Mouse (Mus musculus): ENCODE results near the gene Dnaic1. TPM values are rescaled to one million over a fixed set of nuclear protein-coding genes. Genes with fewer than 3 reads are reported as not detected.
A peak's percentile ranks its signal among the peaks of the same experiment; 100 is the strongest.
"Not testable (repeated sequence)": the region's sequence is repeated elsewhere in the genome, so short reads cannot be mapped to it uniquely, and the experiment has no call there.

Gene Dnaic1
- polyA plus RNA-seq, 1 experiment from 2014 or later = 1.0 TPM

DNA sequence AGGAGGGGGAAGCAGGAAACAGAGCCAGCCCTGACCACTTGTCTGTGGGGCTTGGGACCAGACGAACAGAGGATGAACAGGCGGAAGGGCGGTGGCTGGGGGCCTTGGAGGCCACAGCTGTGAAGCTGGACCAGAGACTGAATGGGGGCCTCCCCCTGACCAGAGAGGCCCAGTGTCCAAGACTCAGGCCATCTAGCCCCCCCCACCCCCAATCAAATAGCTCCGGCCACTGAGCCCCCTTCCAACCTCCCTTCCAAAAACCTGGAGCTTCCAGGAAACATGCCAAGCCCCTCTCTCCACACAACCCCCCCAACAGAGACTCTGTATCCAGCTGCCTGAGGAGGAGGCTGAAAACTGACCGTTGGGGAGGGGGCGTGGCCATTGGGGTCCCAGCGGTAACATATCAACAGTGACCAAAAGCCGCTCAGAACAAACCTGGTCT lies 103.0 kb downstream of the Dnaic1 start:
- peak overlapping the region; percentile 50 for H3K9ac ChIP-seq
- no peak overlapping the region for H3K4me3 ChIP-seq
- H3K9me3 ChIP-seq = no peaks in the 10 kb centered on the region
- peak overlapping the region; percentile 65; the same call in 1 of the 2 replicates for H3K27ac ChIP-seq (replicated peaks)
- 32% methylated on average over 8 of the region's 8 CpGs for WGBS
- H3K4me1 ChIP-seq (replicated peaks) = peaks cover 73% of the 10 kb centered on the region
- peaks cover 19% of the 10 kb centered on the region; the same call in 1 of the 2 replicates for H3K36me3 ChIP-seq
- ATAC-seq (ENCODE audit: low read depth) = no peak
- peak overlapping the region; percentile 11; the same call in 1 of the 2 replicates for H3K4me2 ChIP-seq
- no peaks in the 10 kb centered on the region for H3K27me3 ChIP-seq

DNA sequence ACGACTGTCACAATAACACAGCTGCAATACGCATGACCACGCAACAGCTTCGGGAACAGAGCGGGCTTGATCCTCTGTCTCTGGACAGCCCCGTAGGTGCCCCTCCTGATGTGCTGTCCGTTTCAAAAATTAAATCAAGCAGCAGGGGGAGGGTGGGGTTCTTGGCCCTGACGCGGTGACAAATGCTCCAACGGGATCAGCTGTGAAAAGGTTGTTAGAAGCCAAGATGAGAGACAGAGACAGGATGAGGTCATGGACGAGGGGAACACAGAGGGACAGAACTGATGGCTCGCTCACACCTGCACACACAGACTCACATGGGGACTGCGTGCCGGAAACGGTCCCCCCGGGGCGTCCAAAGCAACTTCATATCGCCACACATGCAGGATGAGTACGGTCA lies 103.6 kb downstream of the Dnaic1 start:
- Histone ChIP-seq H3K27ac (replicated peaks) (peak overlapping the region; percentile 30; the same call in 1 of the 2 replicates), H3K9ac (no peak overlapping the region; the same call in 1 of the 2 replicates)
- 40% methylated on average over 19 of the region's 19 CpGs for WGBS

DNA sequence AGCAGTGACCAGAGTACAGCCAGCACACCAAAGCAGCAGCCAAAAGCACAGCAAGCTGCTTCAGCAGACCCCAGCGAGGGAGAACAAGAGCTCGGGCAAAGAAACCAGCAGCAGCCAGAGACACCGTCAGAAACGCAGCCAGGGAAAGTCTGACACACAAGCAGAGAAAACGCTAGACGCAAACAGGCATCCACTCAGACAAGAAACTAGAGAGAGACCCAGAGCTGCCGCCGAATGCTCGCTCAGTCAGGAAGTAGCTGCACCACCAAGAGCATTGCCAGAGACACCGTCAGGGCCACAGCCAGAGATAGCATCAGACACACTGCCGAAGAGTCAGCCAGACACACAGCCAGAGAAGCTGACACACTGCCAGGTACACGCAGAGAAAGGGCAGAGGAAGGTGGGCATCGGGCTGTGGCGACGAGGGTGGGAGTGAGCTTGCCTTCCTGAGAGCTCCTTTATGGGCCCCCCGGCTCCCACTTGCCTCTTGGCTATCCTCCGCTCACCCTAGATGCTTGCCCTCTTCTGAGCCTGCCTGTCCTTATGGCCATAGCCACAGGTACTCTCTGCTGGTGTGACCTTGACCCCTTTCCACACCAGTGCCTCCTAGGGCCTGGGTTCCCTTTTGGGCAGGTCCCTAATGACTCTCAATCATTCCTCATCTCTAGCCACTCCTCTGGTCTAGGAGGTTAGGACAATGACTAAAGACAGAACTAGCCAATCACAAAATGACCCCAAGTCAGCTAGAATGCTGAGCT lies 106.9 kb downstream of the Dnaic1 start:
- H3K36me3 ChIP-seq = no peaks in the 10 kb centered on the region
- H3K27ac ChIP-seq (replicated peaks) = peak overlapping the region; percentile 75
- no peaks in the 10 kb centered on the region for H3K27me3 ChIP-seq
- WGBS = 74% methylated on average over 17 of the region's 17 CpGs
- peaks cover 94% of the 10 kb centered on the region for H3K4me1 ChIP-seq (replicated peaks)
- H3K9ac ChIP-seq = peak overlapping the region; percentile 52
- ATAC-seq (ENCODE audit: low read depth) = no peak
- H3K9me3 ChIP-seq = no peaks in the 10 kb centered on the region
- no peak overlapping the region for H3K4me3 ChIP-seq
- H3K4me2 ChIP-seq = no peak overlapping the region; the same call in 1 of the 2 replicates

More for the DNA sequence above, 103.6 kb downstream of the Dnaic1 start:
- H3K27me3 ChIP-seq = no peaks in the 10 kb centered on the region
- H3K4me3 ChIP-seq = no peak overlapping the region
- no peak overlapping the region for H3K4me2 ChIP-seq
- ATAC-seq (ENCODE audit: low read depth) = no peak
- no peaks in the 10 kb centered on the region for H3K9me3 ChIP-seq
- peaks cover 79% of the 10 kb centered on the region for H3K4me1 ChIP-seq (replicated peaks)
- peaks cover 19% of the 10 kb centered on the region; the same call in 1 of the 2 replicates for H3K36me3 ChIP-seq

DNA sequence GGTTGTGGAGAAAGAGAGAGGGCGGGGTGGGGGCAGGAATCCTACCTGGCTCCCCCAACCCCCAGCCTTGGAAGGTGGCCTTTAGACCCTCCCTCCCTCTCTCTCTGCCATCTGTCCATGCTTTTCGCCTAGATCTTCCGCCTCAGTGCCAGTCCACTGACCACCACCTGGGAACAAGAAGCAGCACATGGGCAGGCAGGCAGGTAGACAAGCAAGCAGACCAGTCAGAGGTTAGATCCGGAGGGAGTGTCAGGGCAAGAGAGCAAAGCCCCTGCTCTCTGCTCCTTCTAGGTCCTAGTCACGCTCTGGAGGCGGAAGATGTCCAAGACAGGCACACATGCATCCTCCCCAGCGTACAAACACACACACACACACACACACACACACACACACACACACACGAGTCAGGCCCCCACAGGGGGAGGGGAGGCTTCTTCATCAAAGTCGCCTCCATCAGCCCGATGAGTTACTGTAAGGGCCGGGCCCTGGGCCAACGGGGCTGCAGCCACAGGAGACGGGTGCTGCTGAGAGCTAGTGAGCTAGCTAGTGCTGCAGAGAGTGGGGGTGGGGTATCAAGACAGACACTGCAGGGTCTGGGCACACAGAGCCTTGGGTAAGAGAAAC lies 107.5 kb downstream of the Dnaic1 start:
- no peaks in the 10 kb centered on the region for H3K9me3 ChIP-seq
- no peaks in the 10 kb centered on the region for H3K27me3 ChIP-seq
- peak overlapping the region; percentile 52 for H3K9ac ChIP-seq
- H3K4me1 ChIP-seq (replicated peaks) = peaks cover 92% of the 10 kb centered on the region
- WGBS = 27% methylated on average over 13 of the region's 13 CpGs
- H3K36me3 ChIP-seq = no peaks in the 10 kb centered on the region
- H3K4me3 ChIP-seq = no peak overlapping the region
- peak overlapping the region; percentile 6; the same call in 1 of the 2 replicates for H3K4me2 ChIP-seq
- ATAC-seq (ENCODE audit: low read depth) = peak; percentile 72
- H3K27ac ChIP-seq (replicated peaks) = peak overlapping the region; percentile 75

DNA sequence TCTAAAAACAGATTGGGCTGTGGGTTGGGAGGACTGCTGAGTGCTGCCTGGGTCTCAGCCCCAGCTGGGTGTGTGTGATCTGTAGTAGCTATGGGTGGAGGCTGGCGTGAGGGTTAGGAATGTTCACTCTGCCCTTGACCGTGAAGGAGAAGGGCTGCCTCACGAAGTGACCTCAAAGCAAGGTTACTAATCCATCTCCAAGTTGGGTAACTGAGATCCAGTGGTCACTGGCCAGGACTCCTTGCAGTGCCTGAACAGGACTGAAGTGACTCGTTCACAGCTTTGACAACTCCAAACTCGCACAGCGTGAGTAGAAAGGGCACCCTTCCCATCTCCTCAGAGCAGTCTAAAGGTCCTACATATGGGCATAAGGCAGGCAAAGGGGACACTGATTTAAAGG lies 109.3 kb downstream of the Dnaic1 start:
- no peaks in the 10 kb centered on the region for H3K36me3 ChIP-seq
- 77% methylated on average over 6 of the region's 6 CpGs for WGBS
- H3K4me2 ChIP-seq = no peak overlapping the region
- H3K9ac ChIP-seq = peak overlapping the region; percentile 45; the same call in 1 of the 2 replicates
- H3K27ac ChIP-seq (replicated peaks) = peak overlapping the region; percentile 65; the same call in 1 of the 2 replicates
- H3K27me3 ChIP-seq = no peaks in the 10 kb centered on the region
- no peak overlapping the region for H3K4me3 ChIP-seq
- H3K9me3 ChIP-seq = no peaks in the 10 kb centered on the region
- peaks cover 84% of the 10 kb centered on the region for H3K4me1 ChIP-seq (replicated peaks)
- no peak for ATAC-seq (ENCODE audit: low read depth)

- WGBS = 44% methylated on average over 2 of the region's 2 CpGs
- peaks cover 83% of the 10 kb centered on the region for H3K4me1 ChIP-seq (replicated peaks)
- H3K27me3 ChIP-seq = no peaks in the 10 kb centered on the region
- H3K9ac ChIP-seq = peak overlapping the region; percentile 45; the same call in 1 of the 2 replicates
- H3K36me3 ChIP-seq = no peaks in the 10 kb centered on the region
- H3K4me3 ChIP-seq = no peak overlapping the region
- no peak for ATAC-seq (ENCODE audit: low read depth)
- no peaks in the 10 kb centered on the region for H3K9me3 ChIP-seq
- H3K4me2 ChIP-seq = no peak overlapping the region
- H3K27ac ChIP-seq (replicated peaks) = peak overlapping the region; percentile 65
These were observed 109.7 kb downstream of the Dnaic1 start for GRCm38 (mm10) chr4:41679291-41679690.

- 61% methylated on average over 4 of the region's 4 CpGs for WGBS
- Histone ChIP-seq H3K9ac (no peak overlapping the region), H3K4me3 (no peak overlapping the region), H3K4me2 (no peak overlapping the region), H3K27ac (replicated peaks) (no peak overlapping the region), H3K4me1 (replicated peaks) (peaks cover 70% of the 10 kb centered on the region), H3K36me3 (no peaks in the 10 kb centered on the region), H3K9me3 (no peaks in the 10 kb centered on the region), H3K27me3 (no peaks in the 10 kb centered on the region)
- no peak for ATAC-seq (ENCODE audit: low read depth)
These were observed 111.6 kb downstream of the Dnaic1 start for GRCm38 (mm10) chr4:41681176-41681575.

DNA sequence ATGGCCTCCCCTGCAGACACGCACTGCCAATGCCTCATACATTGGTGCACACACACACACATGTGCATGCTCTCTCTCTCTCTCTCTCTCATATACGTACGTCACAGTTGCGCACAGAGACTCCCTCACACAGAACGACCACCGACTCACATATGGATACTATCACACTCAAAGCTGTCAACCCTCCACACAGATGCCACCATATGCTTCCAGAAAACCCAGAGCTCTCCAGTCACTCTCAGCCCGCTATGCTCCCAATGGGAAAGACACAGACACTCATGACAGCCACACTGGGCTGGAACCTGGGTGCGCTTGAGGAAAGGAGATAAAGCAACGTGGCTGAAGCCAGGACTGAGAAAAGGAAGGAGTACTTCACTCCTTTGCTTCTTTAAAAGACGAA lies 112.4 kb downstream of the Dnaic1 start:
- Histone ChIP-seq H3K4me1 (replicated peaks) (peaks cover 67% of the 10 kb centered on the region), H3K4me2 (no peak overlapping the region), H3K9me3 (no peaks in the 10 kb centered on the region), H3K9ac (peak overlapping the region; percentile 49; the same call in 1 of the 2 replicates), H3K4me3 (no peak overlapping the region), H3K27me3 (no peaks in the 10 kb centered on the region), H3K27ac (replicated peaks) (peak overlapping the region; percentile 77), H3K36me3 (no peaks in the 10 kb centered on the region)
- ATAC-seq (ENCODE audit: low read depth) = no peak
- 56% methylated on average over 10 of the region's 10 CpGs for WGBS

GRCm38 (mm10) chr4:41682789-41683188 lies 113.2 kb downstream of the Dnaic1 start:
- H3K4me1 ChIP-seq (replicated peaks) = peaks cover 58% of the 10 kb centered on the region
- H3K27me3 ChIP-seq = no peaks in the 10 kb centered on the region
- H3K27ac ChIP-seq (replicated peaks) = peak overlapping the region; percentile 77
- H3K4me2 ChIP-seq = peak overlapping the region; percentile 47
- no peaks in the 10 kb centered on the region for H3K36me3 ChIP-seq
- WGBS = 23% methylated on average over 6 of the region's 6 CpGs
- ATAC-seq (ENCODE audit: low read depth) = no peak
- no peaks in the 10 kb centered on the region for H3K9me3 ChIP-seq
- peak overlapping the region; percentile 49 for H3K9ac ChIP-seq
- no peak overlapping the region for H3K4me3 ChIP-seq

DNA sequence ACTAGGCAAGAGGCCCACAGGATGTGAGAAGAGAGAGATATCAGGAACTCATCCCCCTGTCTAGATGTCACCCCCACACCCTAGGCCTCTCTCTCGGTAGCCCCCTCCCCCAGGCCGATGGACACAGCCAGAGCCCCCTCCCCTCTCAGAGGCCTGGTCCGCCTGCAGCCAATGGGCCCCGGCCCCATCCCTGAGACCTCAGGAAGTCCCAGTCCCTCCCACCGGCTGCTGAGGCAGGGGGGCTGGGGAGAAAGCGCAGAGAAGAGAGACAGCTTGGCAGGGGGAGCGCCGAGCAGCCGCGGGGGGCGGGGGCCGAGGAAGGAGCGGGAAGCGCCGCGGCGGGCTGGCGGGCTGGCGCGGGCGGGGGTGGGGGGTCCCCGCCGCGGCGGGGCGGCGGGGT lies 113.7 kb downstream of the Dnaic1 start:
- Histone ChIP-seq H3K4me3 (peak overlapping the region; percentile 21), H3K27ac (replicated peaks) (peak overlapping the region; percentile 77; the same call in 1 of the 2 replicates), H3K4me1 (replicated peaks) (peaks cover 53% of the 10 kb centered on the region), H3K4me2 (peak overlapping the region; percentile 47)
- not testable (repeated sequence) for H3K36me3 ChIP-seq, H3K9me3 ChIP-seq, H3K27me3 ChIP-seq, H3K9ac ChIP-seq
- WGBS = 3% methylated on average over 15 of the region's 27 CpGs
- peak; percentile 17 for ATAC-seq (ENCODE audit: low read depth)

- H3K36me3 ChIP-seq, H3K27me3 ChIP-seq, H3K9me3 ChIP-seq: not testable (repeated sequence)
- Histone ChIP-seq H3K27ac (replicated peaks) (peak overlapping the region; percentile 82), H3K9ac (0 out of 2 replicates have a peak overlapping the region, but pooled peaks have one; percentile 41), H3K4me2 (peak overlapping the region; percentile 43), H3K4me1 (replicated peaks) (peaks cover 51% of the 10 kb centered on the region), H3K4me3 (peak overlapping the region; percentile 10; the same call in 1 of the 2 replicates)
- WGBS = 3% methylated on average over 23 of the region's 27 CpGs
- peak; percentile 36 for ATAC-seq (ENCODE audit: low read depth)
These were observed 114.8 kb downstream of the Dnaic1 start for GRCm38 (mm10) chr4:41684131-41684930.
